Mouse (Mus musculus): ENCODE results near the gene Tssk2.

Gene Tssk2

GRCm38 (mm10) chr16:17911052-17911595 is 12.7 kb downstream of the Tssk2 start, which contains the start of gene Ess2:
Ess2 (minus strand) TSS chr16:17911348.
- peak; percentile 88 to 91 for DNase-seq (ENCODE audit: low spot score in 2 of 2)

- no peak for DNase-seq (ENCODE audit: low spot score in 2 of 2)
These were observed 16.1 kb downstream of the Tssk2 start, which contains the start of gene Gsc2 for GRCm38 (mm10) chr16:17914307-17915249. Gsc2 (minus strand) TSS chr16:17915059.

GRCm38 (mm10) chr16:17920586-17920985 is 22.1 kb downstream of the Tssk2 start:
- DNase-seq (ENCODE audit: low spot score in 2 of 2) = no peak

GRCm38 (mm10) chr16:17921325-17922162 is 23.1 kb downstream of the Tssk2 start:
- peak; percentile 92 to 93 for DNase-seq (ENCODE audit: low spot score in 2 of 2)

GRCm38 (mm10) chr16:17922163-17922538 is 23.7 kb downstream of the Tssk2 start:
- no peak for DNase-seq (ENCODE audit: low spot score in 2 of 2)

GRCm38 (mm10) chr16:17927351-17928082 is 29.1 kb downstream of the Tssk2 start:
- DNase-seq (ENCODE audit: low spot score in 2 of 2) = peak in 1 of 2 experiments; percentile 45

- DNase-seq (ENCODE audit: low spot score in 2 of 2) = peak; percentile 71 to 80
These were observed 29.7 kb downstream of the Tssk2 start, which contains the start of gene Slc25a1 for GRCm38 (mm10) chr16:17928087-17928580. Slc25a1 (minus strand) TSS chr16:17928219.

- peak; percentile 57 to 67 for DNase-seq (ENCODE audit: low spot score in 2 of 2)
These were observed 30.2 kb downstream of the Tssk2 start for GRCm38 (mm10) chr16:17928627-17929104.

GRCm38 (mm10) chr16:17929211-17929610 is 30.8 kb downstream of the Tssk2 start:
- DNase-seq (ENCODE audit: low spot score in 2 of 2) = no peak

- no peak for DNase-seq (ENCODE audit: low spot score in 2 of 2)
These were observed 31.2 kb downstream of the Tssk2 start for GRCm38 (mm10) chr16:17929631-17930030.

- DNase-seq (ENCODE audit: low spot score in 2 of 2) = no peak
These were observed 33.5 kb downstream of the Tssk2 start for GRCm38 (mm10) chr16:17931906-17932460.

- no peak for DNase-seq (ENCODE audit: low spot score in 2 of 2)
These were observed 35.4 kb downstream of the Tssk2 start for GRCm38 (mm10) chr16:17933594-17934444.

- no peak for DNase-seq (ENCODE audit: low spot score in 2 of 2)
These were observed 36.0 kb downstream of the Tssk2 start for GRCm38 (mm10) chr16:17934445-17934910.

GRCm38 (mm10) chr16:17936776-17937175 is 38.3 kb downstream of the Tssk2 start:
- DNase-seq (ENCODE audit: low spot score in 2 of 2) = no peak

GRCm38 (mm10) chr16:17938187-17938586 is 39.8 kb downstream of the Tssk2 start:
- DNase-seq (ENCODE audit: low spot score in 2 of 2) = no peak

- DNase-seq (ENCODE audit: low spot score in 2 of 2) = no peak
These were observed 40.4 kb downstream of the Tssk2 start for GRCm38 (mm10) chr16:17938821-17939220.

- DNase-seq (ENCODE audit: low spot score in 2 of 2) = no peak
These were observed 40.9 kb downstream of the Tssk2 start for GRCm38 (mm10) chr16:17939255-17939751.

GRCm38 (mm10) chr16:17943466-17943865 is 45.0 kb downstream of the Tssk2 start:
- DNase-seq (ENCODE audit: low spot score in 2 of 2) = no peak
